Mouse (Mus musculus): ENCODE measurements around the gene Prpf18.
"Not testable (repeated sequence)": the region's sequence is repeated elsewhere in the genome, so short reads cannot be mapped to it uniquely, and the experiment has no call there.

Gene Prpf18

DNA sequence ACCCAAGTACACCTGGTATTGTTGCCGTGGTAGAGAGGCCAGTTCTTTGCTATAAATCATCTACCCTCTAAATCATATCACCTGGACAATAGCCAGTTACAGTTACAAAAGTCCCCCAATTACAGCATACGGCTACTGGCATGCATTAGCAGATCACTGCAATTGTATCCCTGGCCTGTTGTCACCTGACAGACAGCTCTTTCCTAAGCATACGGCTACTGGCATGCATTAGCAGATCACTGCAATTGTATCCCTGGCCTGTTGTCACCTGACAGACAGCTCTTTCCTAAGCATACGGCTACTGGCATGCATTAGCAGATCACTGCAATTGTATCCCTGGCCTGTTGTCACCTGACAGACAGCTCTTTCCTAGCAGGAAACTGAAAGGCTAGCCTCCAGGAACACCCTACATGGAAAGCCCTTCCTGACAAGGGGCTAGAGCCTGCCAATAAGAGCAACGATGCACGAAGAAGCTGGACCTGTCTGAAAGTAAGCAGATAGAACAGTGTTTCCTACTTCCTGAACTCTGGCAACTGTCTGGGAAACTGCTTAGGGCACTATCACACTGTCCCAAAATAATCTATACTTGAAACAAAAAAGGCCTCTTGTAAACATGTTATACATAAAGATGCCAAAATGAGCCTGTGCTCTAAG lies 37.5 kb downstream of the Prpf18 start:
- not testable (repeated sequence) for DNase-seq (ENCODE audit: low read depth)

DNA sequence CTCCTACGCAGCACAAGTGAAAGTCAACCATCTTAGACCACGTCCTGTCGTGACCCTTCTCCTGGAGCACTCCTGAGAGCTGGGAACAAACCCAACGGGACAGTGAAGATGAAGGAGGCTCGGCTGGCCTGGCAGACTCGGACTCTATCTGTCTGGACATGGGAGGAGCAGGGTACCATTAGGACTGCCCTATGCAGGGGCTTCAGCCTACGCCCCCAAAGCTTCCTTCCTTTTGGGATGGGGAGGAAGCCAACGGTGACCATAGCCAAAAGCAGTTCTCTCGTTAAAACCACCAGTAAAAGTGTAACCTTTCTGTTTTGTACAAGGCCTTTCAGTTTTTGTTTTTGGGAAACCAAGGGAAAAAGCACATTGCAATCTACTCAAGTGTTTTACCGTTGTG lies 40.2 kb downstream of the Prpf18 start:
- no peak for DNase-seq (ENCODE audit: low read depth)

DNA sequence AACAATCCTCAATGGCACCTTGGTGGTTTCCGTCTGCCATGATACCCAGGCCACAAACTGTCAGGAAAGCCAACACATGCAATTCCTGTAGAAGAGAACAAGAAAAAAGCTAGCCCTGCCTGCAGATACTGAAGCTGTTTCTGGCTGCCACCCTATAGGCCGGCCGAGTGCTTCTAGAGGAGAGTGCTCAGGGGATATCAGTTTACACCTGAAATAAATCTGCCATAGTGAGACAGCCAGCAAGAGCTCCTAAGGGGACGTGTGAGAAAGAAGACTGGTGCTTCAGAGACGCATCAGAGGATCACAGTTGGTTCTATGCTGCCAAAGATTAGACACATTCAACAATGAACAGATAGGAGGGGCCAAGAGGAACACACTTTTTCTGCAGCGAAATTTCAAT lies 40.6 kb downstream of the Prpf18 start:
- no peak for DNase-seq (ENCODE audit: low read depth)

DNA sequence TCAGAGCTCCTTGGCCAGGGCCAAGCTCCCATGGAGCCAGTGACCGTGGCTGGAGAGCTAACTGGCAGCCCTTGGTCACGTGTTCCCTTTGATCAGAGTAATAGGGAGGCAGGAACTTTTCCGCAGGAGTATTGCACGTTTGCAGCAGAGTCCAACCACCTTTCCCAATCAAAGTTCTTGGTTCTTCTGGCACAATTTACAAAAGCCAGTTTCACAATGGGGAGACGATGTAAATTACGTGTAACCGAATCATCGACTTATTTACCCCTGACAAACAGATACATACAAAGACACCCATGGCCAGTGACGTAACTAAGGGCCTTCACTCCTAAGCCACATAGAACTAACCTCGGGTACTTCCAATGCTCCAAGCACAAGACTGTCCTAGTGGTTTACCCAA lies 42.5 kb downstream of the Prpf18 start:
- no peak for DNase-seq (ENCODE audit: low read depth)

DNA sequence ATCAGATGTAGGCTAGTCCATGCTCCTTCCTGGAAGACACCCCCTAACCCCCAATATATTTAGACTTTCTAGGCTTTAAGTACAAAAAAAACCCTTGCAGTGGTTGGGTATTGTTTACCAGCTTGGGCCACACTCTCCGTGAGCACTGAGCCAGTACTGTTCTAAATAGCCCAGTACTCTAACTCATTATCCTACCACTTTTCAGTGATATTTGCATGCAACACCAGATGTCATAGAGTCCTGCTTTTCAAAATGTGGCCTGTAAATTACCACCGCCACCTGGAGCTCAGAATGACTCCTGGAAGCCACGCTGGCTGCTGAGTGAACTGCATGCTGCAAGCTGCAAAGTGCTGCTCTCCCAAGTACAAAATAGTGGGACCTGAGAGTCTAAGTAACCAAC lies 43.7 kb downstream of the Prpf18 start:
- DNase-seq (ENCODE audit: low read depth), result no peak

DNA sequence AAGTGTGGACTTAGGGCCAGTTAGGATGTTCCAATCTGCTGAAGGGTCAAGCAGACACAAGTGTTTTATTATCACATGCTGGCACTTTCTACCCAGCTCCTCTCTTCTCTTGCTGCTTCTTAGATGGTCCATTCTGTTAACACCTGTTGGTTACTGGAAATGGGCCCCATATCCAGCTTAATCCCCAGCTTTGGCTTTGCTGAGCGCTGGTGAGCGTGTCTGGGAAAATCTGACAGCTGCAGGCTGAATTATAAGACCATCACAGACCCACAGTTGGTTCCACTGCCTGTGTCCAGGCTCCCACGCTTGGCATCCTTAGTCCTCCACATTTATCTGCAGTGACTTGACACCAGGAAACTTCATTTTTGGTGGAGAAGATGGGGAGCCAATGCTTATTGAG lies 45.4 kb downstream of the Prpf18 start:
- no peak for DNase-seq (ENCODE audit: low read depth)

DNA sequence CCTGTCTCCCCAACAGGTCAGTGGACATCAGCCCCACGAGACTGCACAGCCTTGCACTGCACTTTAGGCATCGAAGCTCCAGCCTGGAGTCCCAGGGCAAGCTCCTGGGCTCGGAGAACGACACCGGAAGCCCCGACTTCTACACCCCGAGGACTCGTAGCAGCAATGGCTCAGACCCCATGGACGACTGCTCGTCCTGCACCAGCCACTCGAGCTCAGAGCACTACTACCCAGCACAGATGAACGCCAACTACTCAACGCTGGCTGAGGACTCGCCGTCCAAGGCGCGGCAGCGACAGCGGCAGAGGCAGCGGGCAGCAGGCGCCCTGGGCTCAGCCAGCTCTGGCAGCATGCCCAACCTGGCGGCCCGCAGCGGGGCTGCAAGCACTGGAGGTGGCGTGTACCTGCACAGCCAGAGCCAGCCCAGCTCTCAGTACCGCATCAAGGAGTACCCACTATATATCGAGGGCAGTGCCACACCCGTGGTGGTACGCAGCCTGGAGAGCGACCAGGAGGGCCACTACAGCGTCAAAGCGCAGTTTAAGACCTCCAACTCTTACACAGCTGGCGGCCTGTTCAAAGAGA lies 48.5 kb downstream of the Prpf18 start:
- DNase-seq (ENCODE audit: low read depth), result no peak

DNA sequence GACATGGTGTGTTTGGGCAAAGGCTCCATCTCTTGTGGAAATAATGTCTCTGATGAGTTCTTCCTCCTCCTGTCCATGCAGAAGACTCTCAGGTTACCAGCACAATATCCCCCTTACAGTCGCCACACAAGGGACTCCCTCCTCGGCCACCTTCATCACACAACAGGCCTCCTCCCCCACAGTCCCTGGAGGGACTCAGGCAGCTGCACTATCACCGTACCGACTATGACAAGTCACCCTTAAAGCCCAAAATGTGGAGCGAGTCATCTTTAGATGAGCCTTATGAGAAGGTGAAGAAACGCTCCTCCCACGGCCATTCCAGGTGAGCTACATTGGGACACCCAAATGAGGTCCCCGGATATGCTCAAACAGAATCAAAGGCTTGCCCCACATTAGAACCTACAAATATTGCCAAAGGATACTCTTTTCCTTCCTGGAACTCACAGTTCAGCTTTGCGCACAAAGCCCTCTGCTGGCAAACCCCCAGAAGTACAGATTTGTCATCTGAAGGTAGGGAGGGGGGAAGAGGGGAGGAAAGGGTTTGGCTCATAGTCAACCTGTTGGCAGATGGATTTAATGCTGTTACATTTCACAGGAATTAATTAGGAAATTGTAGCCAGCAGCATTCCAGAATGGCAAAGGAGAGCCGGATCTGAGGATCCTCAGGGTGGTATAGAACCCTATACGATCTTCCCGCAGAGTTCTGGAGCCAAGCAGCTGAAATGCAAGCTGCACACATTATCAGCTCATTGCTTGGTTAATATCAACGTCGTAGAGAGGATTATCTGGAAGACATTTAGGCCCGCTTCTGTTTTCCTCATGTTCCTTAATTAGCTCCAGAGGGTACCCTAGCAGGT lies 50.7 kb downstream of the Prpf18 start:
- DNase-seq (ENCODE audit: low read depth), result peak; percentile 15

DNA sequence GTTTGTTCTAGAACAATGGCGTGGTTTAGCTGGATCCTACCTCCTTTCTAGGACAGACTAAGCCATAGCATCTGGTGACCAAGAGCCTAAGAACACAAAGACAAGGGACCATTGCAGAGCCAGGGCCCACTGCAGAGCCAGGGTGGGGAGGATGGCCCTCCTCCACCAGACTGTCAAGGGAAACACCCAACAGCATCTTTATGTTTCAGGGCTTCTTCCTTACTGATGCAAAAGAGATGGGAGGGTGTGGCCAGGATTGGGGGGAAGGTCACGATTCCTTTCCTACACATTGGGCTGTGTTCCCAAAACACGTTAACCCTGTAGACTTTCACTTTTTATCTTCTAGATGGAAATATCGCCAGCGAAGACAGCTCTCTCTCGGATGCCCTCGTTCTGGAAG lies 54.9 kb downstream of the Prpf18 start:
- DNase-seq (ENCODE audit: low read depth), result no peak

DNA sequence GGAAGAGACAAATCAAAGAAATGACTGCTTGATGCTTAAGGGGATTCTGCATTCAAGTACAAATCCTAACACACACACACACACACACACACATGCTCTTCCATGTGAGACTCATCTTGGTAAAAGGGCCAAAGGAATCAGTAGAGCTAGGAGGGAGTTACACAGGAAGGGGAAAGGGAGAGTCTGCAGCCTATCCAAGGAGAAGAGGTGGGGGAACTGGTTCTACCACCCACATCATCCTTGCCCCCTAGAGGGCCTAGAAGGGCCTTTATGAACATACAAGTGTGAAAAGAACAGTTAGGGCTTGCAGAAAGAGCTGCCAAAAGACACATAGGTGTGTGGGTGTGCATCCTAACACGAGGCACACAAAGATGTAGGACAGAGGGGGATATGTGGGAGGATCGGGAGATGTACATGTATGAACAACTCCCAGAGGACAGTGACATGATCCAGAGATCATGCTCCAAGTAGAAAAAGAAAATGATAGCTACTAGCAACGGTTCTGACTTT lies 58.0 kb downstream of the Prpf18 start:
- DNase-seq (ENCODE audit: low read depth), result no peak

DNA sequence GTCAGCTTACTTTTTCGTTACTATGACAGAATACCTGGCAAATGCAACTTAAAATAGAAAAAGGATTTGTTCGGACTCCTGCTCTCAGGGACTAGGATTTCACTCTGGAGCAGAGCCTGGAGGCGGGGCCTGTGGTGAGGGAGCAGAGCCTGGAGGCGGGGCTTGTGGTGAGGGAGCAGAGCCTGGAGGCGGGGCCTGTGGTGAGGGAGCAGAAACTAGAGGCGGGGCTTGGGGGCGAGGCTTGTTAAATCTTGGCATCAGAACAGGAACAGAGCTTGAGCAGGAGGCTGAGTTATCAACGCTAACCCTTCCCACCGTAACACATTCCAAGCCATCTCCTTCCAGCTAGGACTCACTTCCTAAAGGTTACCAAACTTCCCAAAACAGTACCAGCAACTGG lies 58.5 kb downstream of the Prpf18 start:
- DNase-seq (ENCODE audit: low read depth), result peak; percentile 44

DNA sequence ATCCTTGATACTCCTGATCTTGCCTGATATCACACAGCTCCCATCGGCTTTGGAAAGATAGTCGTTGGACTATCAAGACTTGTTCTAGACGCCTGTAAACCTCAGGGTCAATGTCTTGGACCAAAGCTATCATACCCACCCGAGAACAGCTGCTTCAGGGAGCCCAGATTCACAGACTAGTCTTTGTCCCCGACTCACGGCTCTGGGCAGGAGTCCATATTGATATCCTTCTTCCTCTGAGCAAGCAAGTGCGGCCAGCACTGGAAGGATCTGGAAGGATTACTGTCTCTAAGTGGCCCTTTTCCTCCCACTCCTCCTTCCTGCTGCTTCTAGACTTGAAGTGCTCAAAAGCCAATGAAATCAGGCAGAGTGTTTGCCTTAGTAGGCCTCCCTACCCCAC lies 59.2 kb downstream of the Prpf18 start:
- no peak for DNase-seq (ENCODE audit: low read depth)

DNA sequence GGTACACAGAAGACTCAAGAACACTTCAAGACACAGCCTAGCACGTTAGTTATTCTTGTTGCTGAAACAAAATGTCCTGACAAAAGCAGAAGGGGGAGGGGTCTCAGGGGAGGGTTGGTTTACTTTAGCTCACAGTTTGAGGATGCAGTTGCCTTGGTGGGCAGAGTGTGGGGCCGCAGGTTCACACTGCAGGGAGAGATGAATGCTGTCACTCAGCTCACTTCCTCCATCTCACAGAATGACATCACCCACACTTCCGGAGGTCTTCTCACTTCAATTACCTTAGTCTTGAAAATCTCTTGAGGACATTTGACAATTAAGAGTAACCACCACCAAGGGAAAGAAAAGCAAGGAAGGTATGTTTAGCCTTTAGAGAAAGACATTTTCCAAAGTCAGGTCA lies 60.3 kb downstream of the Prpf18 start:
- DNase-seq (ENCODE audit: low read depth), result no peak

DNA sequence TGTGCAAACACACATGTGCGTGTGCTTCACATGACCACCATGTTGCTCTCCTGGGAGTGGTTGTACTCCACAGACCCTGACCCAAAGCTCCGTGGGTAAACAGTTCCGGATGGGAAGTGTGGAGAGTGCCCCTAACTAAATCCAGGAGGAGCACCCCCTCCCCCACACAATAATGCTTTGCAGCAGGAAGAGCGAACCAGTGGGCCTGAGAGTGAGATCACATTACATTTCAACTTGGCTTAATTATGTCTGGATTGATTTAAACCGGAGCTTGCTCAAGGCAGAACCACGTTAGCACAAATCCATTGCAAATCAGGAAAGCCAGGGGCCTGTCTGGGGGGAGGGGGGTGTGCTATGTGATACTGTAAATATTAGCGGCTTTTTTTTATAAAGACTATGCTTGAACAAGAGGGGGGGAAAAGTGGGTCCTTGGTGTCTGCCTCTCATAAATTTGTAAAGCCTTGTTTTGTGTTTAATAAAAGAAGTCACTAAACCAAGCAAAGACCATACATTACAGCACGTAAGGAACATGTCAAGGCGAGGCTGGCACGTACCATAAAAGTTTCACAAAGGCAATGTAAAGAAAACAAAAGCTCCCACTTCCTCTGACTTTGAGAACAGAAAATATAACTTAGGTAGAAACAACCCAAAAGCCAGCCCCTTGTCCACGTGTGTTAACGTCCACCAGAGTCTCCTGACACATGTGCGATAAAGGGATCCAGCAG lies 64.1 kb downstream of the Prpf18 start:
- DNase-seq (ENCODE audit: low read depth), result no peak

DNA sequence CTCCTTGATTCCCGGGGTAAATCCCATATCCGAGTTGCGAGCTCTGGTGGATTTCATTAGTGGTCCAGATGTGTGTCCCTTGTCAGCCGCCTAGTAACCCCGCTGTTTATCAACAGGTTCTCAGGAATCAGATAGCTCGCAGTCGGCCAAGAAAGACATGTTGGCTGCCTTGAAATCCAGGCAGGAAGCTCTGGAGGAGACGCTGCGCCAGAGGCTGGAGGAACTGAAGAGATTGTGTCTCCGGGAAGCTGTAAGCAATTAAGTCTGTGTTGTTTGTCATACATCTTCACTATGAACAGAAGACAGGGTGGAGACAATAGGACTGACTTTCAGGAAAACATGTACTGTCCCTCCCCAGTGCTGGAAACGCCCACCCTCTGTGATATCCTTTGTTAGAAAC lies 65.7 kb downstream of the Prpf18 start:
- DNase-seq (ENCODE audit: low read depth), result no peak

DNA sequence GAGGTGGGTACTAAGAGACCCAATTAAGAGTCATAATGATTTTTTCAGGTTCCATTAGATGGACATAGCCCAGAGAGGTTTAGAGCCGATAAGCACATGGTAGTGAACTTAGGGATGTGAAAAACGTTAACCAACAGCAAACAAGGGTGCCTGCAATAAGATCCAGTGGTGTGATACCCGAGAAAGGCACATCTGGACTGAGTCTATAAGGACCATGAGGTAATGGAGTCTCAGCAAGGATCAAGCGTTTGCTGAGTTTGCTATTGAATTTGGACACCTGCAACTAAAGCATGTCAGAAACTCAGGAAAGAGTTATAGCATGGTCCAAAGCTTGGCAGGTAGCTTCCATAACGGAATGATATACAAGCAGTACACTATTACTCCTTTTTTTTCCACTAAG lies 67.7 kb downstream of the Prpf18 start:
- DNase-seq (ENCODE audit: low read depth), result no peak

DNA sequence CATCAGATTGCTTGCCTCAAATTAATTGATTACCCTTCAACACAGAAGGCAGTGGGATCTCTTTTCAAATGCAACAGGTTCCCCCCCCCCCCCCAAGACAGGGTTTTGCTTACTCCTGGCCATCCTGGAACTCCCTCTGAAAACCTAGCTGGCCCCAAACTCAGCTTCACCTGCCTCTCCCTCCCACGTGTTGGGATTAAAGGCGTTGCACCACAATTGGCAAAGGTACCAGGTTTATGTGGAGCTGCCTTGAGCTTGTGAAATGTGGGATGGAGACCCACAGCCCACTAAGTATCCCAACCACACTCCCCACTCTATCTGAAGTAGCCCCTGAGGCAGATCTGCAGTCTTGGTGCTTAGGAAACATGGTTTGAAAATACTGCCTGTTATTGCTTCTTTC lies 69.0 kb downstream of the Prpf18 start:
- no peak for DNase-seq (ENCODE audit: low read depth)

DNA sequence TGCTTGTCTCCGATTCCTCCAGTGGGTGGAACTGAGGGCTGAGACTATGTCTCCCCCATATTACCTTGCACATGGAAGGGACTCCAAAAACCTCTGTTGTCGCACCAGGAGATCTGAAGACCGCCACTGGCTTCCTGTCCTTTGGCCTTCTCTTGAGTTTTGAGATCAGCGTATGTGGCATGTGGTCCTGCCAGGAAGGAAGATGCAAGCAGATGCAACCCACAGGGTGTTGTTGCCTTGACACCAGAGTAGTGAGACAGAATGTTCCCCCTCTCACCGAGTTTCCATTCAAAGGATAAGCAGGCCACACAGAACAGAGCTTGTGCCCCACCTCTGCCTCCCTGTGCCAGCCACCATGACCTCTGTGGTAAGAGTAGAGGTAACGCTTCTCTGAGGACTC lies 71.2 kb downstream of the Prpf18 start:
- DNase-seq (ENCODE audit: low read depth), result no peak

DNA sequence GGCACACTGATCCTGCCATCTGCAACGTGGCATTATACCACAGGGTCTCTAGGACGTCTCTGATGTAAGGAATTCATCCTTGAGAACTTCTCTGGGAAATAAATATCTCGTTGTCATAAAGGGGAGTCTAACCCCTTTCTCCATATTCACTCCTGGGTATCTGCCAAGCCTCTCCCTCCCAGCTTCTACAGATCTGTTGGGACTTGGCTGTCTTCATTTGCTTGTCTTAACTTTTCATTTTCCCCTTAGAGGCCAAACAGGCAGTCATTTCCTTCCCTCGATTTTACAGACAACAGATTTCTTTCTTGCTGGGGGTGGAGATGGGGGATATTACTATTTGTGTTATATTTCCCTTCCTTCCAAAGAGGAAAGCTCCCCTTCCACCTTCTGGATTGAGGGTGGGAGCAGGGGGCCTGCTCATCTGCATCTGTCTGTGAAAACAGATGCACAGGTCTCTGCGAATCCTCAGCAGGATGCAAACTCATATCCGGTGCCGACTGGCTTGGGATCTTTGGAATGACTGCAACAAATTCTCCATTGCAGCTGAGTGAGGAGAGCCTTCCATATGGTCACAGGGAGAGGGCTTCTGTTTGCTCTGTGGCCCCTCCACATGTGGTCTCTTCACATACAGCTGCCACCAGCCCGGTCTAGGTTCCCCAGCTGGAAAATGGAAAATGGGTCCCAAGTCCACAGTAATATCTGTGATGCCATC lies 72.4 kb downstream of the Prpf18 start:
- DNase-seq (ENCODE audit: low read depth), result no peak

DNA sequence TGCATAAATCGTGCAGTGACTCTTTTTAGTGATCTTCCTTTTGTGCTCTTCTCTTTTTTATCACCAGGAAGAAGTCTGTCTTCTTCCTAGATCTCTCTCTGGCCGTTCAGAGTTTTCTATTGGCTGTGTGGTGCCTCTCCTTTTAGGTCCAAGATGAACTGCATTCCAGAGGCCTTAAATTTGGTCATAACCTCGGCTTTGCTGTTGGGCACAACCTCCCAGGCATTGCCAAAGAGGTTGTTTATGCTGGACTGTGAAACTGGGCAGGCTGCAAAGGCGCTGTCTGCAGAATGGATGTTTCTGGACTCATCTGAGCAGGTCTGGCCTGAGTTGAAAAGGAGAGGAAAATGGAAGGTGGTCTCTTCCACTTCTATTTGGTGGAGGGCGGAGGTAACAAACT lies 73.6 kb downstream of the Prpf18 start:
- DNase-seq (ENCODE audit: low read depth), result no peak

DNA sequence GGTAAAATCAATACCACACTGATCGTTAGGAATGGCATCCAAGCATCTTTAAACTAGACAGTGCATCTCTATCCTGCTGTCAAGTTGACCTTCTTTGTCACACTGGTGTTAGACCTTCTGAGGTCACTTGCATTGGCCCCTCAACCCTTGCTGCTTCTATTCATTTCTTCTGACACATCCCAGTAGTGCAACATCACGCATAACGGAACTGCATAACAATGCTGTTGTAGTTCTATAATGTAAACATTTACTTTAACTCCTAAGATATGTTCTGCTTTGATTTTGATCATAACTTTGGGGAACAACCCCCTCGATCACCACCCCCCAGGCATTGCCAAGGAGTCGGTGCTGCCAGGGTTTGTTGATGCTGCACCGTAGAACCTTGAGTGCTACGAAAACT lies 75.9 kb downstream of the Prpf18 start:
- no peak for DNase-seq (ENCODE audit: low read depth)

DNA sequence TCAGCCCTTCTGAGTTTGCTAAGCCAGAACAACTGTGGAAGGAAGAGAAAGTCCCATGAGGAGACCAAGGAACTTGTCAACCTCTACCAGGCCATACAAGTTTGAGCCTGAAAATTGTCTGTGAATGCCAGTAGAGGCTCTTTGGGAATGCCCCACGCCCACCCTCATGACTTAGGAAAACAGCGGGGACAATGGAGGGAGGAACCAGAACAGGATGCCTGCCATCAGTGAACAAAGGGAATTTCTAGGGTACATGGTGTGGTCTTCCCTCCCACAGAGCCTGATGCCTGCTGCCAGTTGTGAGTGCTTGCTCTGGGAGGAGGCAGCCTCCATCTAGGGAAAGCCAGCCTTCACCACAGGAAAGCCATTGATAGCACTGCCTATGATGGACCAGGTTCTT lies 76.8 kb downstream of the Prpf18 start:
- no peak for DNase-seq (ENCODE audit: low read depth)
